Mouse (Mus musculus) frontal cortex, postnatal 36 days (tissue): ENCODE measurements around the gene Smim5.
"Not testable (repeated sequence)": the region's sequence is repeated elsewhere in the genome, so short reads cannot be mapped to it uniquely, and the experiment has no call there.

Source experiments
- DNase-seq, 2 experiments: peaks; one replicate each; pipeline ENCODE4 v3.0.0; 2022; ENCODE audit warnings: low spot score in 2 of 2

The Smim5 gene

GRCm38 (mm10) chr11:115899486-115900266, at the start of gene Smim5:
TSS of gene Smim5 (plus strand) at chr11:115899966.
- DNase-seq, result no peak

GRCm38 (mm10) chr11:115854674-115855073, 45.1 kb upstream of the Smim5 start:
- peak; percentile 16 to 19 for DNase-seq

DNA sequence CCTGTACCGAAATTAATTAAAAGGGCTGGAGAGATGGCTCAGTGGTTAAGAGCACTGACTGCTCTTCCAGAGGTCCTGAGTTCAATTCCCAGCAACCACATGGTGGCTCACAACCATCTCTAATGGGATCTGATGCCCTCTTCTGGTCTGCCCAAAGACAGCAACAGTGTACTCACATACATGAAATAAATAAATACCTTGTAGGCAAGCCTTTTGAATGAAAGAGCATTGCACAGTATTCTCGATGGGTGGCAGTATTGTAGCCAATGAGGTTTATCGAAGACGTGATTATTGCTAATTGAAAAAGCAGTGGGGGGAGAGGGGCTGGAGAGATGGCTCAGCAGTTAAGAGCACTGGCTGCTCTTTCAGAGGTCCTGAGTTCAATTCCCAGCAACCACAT, 42.6 kb upstream of the Smim5 start:
- DNase-seq, result not testable (repeated sequence)

GRCm38 (mm10) chr11:115857936-115858335, 41.8 kb upstream of the Smim5 start:
- DNase-seq, result no peak

DNA sequence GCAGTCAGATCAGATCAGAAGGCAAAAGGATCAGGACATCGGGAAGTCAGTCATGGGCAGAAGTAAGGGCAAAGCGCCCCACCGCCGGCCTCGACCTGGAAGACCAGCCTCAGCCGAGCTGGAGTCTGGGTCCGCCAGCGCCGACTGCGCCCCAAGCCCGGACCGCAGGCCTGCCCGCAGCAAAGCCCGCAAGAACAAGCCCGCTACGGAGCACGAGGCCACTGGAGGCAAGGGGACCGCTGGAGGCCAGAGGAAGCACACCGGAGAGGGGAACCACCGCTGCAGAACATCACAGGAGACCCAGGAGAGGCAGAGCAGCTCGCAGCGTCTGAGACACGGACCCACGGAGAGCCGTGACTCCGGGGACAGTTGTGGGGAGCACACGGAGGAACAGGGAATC, 41.4 kb upstream of the Smim5 start, which contains the start of gene Myo15b:
Gene Myo15b, plus strand, starts transcription at position 53 of the 400 bp plus-strand sequence.
- DNase-seq, result no peak

- DNase-seq, result peak; percentile 51 to 52
Measured at GRCm38 (mm10) chr11:115859143-115859945, 40.4 kb upstream of the Smim5 start.

DNA sequence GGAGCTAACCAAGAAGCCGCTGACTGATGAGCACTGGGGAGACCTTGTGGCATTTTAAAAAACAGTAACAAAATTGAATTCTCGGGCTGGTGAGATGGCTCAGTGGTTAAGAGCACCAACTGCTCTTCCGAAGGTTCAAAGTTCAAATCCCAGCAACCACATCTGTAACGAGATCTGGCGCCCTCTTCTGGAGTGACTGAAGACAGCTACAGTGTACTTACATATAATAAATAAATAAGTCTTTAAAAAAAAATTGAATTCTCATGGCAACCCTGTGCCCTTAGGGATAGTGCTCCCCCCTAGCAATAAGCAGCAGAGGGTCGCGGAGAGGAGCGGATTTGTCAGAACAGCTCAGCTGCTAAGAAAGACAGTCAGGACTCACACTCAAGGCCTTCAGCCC, 35.9 kb upstream of the Smim5 start:
- no peak for DNase-seq

DNA sequence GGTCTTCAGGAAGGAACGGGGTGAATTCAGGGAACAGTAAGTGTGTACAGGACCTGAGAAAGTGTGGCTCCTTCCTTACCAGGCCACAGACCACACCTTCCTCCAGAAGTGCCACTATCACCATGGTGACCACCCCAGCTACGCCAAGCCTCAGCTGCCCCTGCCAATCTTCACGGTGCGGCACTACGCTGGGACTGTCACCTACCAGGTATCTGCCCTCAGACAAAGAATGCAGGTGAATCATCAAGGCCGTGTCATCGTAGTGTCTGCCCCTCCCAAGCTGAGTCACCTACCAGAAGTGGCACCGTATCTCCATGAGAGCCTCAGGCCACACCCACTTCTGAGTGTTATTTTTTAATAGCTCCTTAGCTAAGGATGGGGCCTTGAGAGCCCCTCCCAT, 30.4 kb upstream of the Smim5 start:
- DNase-seq, result no peak

DNA sequence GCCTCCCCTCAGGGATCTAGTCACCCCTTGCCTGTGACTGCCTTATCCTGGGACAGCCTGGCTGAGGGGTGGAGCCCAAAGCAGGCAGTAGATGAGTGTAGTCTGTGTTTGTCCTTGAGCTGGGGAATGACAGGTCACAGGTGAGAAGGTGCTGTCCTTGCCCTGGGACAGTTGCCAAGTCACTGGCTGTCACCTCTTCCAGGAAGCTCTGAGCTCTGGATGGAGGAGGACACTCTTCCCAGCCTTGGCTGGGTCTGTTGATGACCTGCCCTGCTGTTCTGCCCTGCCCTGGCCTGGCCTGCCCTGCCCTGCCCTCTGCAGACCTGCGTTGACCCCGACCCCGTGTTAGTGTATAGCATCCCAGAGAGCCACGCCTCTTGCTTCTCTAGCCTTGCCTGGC, 27.3 kb upstream of the Smim5 start:
- DNase-seq, result no peak

DNA sequence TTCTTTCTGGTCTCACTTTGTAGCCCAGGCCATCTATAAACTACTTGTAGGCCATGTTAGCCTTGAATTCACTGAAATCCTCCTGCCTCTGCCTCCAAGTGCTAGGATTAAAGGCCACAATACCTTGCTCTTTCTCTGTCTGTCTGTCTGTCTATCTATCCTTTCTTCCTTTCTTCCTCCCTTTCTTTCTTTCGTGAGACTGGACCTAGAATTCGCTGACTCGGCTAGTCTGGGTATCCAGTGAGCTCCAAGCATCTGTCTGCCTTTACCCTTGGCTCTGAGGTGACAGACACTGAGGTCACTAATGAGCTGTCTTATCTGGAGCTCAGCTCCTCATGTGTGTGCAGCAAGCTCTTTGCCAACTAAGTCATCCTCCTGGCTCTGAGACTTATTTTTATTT, 23.8 kb upstream of the Smim5 start:
- no peak for DNase-seq

- DNase-seq, result no peak
Measured at GRCm38 (mm10) chr11:115876438-115876837, 23.3 kb upstream of the Smim5 start.

- DNase-seq, result no peak
Measured at GRCm38 (mm10) chr11:115877174-115877755, 22.5 kb upstream of the Smim5 start.

DNA sequence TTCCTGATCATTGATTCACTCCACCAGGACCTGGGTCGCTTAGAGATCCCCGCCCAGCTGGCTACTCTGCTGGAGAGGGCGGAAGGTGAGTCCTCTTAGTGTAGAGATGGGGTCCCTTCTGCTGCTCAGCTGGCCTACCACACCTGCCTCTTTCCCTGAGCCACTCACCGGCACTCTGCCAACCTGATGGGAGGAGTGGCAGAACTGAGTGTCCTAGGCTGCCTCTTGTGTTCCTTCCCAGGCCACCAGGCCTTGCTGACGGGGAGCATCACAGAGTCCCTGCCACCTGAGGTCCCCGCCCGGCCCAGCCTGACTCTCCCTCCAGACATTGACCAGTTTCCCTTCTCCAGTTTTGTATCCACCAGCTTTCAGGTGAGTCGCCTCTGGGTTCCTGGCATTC, 21.7 kb upstream of the Smim5 start:
- no peak for DNase-seq

DNA sequence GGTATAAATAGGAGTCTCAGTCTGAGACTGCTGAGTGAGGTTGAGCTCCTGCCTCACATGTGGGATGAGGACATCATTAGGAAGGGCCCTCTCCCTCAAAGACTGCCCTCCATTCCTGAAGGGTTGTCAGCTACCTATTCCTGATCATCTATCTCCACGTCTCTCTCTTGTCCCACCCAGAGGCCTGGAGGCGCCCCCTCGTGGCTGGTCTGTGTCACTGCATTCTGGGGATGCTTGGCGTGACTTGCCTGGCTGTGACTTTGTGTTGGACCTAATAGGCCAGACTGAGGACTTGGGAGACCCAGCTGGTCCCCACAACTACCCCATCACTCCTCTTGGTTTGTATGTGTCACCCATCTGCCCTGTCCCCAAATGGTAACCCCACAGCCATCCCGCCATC, 18.8 kb upstream of the Smim5 start:
- DNase-seq, result no peak

GRCm38 (mm10) chr11:115883251-115883650, 16.5 kb upstream of the Smim5 start:
- DNase-seq, result no peak

DNA sequence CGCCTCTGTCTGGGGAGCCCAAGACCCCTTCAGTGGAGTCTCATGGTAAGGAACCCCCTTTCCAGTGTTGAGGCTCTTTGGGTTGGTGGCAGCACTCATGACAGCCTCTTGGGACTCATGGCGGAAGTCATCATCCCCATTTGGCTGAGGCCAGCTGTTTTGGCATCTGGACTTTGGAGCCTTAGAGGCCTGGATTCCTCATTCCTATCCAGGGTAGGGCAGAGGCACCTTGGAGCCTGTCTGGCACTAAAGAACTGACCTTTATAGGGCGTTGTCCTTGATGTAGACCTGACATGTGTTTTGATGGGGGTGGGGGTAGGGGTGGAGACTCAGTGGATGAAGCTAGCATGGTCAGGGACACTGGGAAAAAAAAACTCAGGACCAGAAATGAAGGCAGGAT, 15.4 kb upstream of the Smim5 start:
- no peak for DNase-seq

DNA sequence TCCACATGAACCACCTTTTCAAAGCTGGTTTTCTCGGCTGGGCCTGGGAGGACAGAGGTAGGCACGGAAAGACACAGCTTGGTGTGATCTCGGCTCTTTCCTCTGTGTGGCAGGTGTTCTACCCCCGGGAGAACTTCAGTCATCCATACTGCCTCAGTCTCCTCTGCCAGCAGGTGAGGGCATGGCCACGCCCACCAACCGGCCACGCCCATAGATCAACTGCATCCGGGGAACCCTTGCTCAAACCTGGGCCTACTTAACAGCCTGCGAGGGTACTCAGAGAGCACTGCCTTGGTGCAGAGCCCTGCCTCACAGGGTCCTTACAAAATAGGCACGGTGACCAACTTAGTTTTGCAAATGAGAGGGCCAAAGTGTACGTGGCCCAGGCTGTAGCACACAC, 14.5 kb upstream of the Smim5 start:
- DNase-seq, result no peak

- no peak for DNase-seq
Measured at GRCm38 (mm10) chr11:115886446-115886845, 13.3 kb upstream of the Smim5 start.

GRCm38 (mm10) chr11:115888020-115888419, 11.7 kb upstream of the Smim5 start:
- DNase-seq, result no peak

DNA sequence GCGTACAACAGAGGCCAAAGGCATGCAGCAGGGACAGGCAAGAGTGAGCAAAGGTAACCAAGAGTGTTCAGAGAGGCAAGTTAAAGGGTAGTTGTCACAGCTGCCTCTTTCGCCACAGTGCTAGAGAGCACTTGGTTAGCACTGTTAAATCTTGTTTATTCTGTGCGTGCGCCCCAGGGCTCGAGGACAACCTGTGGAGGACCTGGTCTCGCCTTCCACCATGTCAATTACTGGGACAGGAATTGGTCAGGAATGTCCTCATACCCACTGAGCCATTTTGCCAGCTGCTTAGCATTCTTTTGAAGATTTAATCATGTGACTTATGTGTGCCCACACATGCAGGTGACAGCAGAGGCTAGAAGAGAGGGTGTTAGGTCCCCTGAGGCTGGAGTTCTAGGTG, 10.6 kb upstream of the Smim5 start:
- DNase-seq, result no peak

GRCm38 (mm10) chr11:115892213-115892612, 7.6 kb upstream of the Smim5 start:
- no peak for DNase-seq

DNA sequence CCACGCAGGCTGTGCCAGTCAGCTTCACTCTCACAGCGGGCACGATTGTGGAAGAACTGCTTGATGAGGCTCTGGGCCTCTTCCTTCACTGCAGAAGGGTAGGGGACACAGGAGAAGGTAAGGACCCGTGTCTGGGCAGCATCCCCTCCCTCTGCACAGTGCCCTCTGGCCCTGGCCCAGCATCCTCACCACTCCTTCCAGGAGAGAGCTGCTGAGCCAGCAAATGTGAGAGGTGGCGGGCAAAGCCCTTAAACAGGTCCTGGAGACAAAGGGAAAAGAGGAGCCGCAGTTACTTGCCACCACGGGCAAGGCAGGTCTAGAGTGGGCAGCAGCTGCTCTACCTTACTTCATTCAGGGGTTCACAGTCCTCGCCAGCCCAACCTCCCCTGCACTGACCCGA, 6.7 kb upstream of the Smim5 start:
- DNase-seq, result no peak
